Mouse (Mus musculus) bone marrow, adult 2 months (tissue): ENCODE data around the gene Hpca.

Experiments used
- CTCF ChIP-seq: fragments of 200-500 bp; IDR thresholded peaks from 2 replicates; pipeline ENCODE4 v1.5.1; 2011; ENCODE audit warnings: low read length, control low read depth; ENCODE audit not compliant: control insufficient read depth, insufficient read depth
- POLR2A ChIP-seq: fragments of 200-500 bp; IDR thresholded peaks from 2 replicates; pipeline ENCODE4 v1.6.1; 2011; ENCODE audit warnings: low read depth, mild to moderate bottlenecking, control low read depth, low read length, borderline replicate concordance; ENCODE audit not compliant: control insufficient read depth

DNA sequence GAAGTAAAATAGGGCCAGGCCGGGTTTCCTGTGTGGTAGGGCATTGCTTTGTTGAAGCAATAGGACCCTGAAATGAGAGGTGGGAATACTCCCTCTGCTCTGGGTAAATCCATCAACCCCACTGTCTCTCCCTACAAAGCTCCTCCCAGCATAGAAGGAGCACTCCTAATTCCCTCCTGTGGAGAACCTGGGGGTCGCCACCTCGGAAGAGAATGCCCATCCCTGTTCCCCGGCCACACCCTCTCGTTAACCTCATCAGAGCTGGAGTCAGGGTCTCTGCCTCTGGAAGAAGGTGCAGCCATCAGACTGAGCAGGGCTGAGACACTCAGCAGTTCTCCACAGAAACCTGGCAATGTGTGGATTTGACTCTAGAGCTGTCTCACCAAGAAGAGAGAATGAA, 34.0 kb downstream of the Hpca start:
- TF ChIP-seq POLR2A (no peak), CTCF (no peak)
